ENCODE assay signal across 10 mouse cellular contexts in the genomic region with DNA sequence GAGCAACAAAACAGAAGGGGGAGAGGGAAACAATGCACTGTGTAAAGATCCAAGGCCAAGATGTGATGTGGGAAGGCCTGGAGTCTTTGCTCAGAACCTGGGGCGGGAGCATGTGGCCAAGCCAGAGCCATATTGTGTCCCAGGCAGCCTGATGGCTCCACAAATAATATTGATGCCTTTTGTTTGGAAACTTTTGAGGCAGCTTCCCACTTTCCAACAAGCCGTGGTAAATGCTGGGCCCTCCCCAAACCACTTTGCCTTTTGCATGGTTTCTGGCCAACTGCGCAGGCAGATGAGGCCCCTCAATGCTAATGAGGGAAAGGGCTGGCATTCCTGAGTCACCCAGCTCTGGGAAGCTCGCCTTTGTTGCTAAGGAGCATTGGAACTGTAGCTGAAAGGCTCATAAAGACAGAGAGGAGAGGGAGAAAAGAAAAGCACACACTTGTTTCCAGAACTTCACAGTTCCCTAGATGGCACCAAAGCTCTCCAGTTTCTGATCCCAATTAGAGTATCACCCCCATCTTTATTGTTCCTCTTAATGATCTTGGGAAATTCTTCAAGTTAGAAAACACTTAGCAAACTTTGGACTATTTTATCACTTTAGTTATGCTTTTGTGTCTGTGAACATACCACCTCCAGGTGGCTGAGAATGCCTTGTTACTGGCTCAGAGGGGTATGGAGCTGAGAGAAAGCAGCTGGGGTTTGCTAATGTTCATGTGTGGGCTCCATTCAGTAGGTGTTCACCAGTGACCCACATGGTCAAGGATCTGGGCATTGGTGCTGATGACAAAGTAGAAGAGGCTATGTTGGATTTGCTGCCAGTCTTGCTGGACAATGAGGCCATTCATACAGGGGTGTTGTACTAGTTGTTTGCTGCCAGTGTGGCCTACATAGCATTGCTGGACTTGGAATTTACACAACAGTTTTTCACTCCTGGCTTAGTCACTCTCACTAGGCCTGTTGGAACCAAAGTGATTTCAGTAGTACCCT. TPM values are rescaled to one million over a fixed set of nuclear protein-coding genes. Genes with fewer than 3 reads are reported as not detected.
DNase-seq lines count a peak whose midpoint lies in the region; ATAC-seq and TF ChIP-seq lines count a peak whose summit lies in the region.
"Had no signal": no experiment of that assay in that cellular context is flagged by ENCODE, and none has a peak within 500 bp of the region (broad histone marks: within the 10 kb centered on the region; RNA-seq: fewer than 3 reads in every experiment).

No protein-coding gene starts in this region.

- no peak overlapping the region for H3K4me3 ChIP-seq in forebrain, postnatal 0 days (ENCODE audit: low read depth, low read length)
- no peak overlapping the region for H3K4me3 ChIP-seq in neural tube, embryonic 14.5 days (ENCODE audit: low read depth, low read length)

- H3K27me3 ChIP-seq in forebrain, postnatal 0 days (ENCODE audit: insufficient read depth, low read length) = no peaks in the 10 kb centered on the region
- no peaks in the 10 kb centered on the region for H3K27me3 ChIP-seq in neural tube, embryonic 14.5 days (ENCODE audit: control insufficient read depth, insufficient read depth, low read length)

- H3K4me1 ChIP-seq in forebrain, postnatal 0 days (ENCODE audit: insufficient read depth) = no peaks in the 10 kb centered on the region
- H3K4me1 ChIP-seq in neural tube, embryonic 14.5 days (ENCODE audit: control insufficient read depth, insufficient read depth, low read length) = no peaks in the 10 kb centered on the region

- WGBS in forebrain, postnatal 0 days = 12% methylated on average over 4 of the region's 4 CpGs
- 11% methylated on average over 4 of the region's 4 CpGs for WGBS in neural tube, embryonic 14.5 days

- H3K9ac ChIP-seq in forebrain, postnatal 0 days = no peak overlapping the region
- no peak overlapping the region for H3K9ac ChIP-seq in neural tube, embryonic 14.5 days (replicated peaks; ENCODE audit: low read depth, low read length)

- peak; percentile 38 for TF ChIP-seq CTCF in forebrain, postnatal 0 days (IDR thresholded peaks at IDR 0.05; ENCODE audit: low read depth)

- no peaks in the 10 kb centered on the region for H3K9me3 ChIP-seq in forebrain, postnatal 0 days (ENCODE audit: low read length)
- no peaks in the 10 kb centered on the region for H3K9me3 ChIP-seq in neural tube, embryonic 14.5 days (ENCODE audit: control insufficient read depth, low read length)

- peak overlapping the region; percentile 50 for H3K27ac ChIP-seq in forebrain, postnatal 0 days (ENCODE audit: low read depth, low read length)
- H3K27ac ChIP-seq in neural tube, embryonic 14.5 days (ENCODE audit: low read depth, low read length) = peak overlapping the region; percentile 55

- no peak for DNase-seq in cerebellum, postnatal 36 days
- peak; percentile 80 for DNase-seq in forebrain, postnatal 0 days
- DNase-seq in left cerebral cortex, adult 11 months (ENCODE audit: low spot score) = peak; percentile 47
- no peak for DNase-seq in kidney, adult 11 months
- no peak for DNase-seq in adrenal gland, postnatal 4 days (ENCODE audit: low spot score in 2 of 2)
- no peak for DNase-seq in lung, postnatal 10 days

- no peaks in the 10 kb centered on the region for H3K36me3 ChIP-seq in forebrain, postnatal 0 days (ENCODE audit: insufficient read depth)
- no peaks in the 10 kb centered on the region for H3K36me3 ChIP-seq in neural tube, embryonic 14.5 days (ENCODE audit: control insufficient read depth, insufficient read depth, low read length)

- no peak overlapping the region for H3K4me2 ChIP-seq in forebrain, postnatal 0 days (ENCODE audit: low read depth)
- H3K4me2 ChIP-seq in neural tube, embryonic 14.5 days (ENCODE audit: low read depth, low read length) = no peak overlapping the region

- peak; percentile 40; the same call in 1 of the 2 replicates for ATAC-seq in cerebellum, adult (ENCODE audit: insufficient number of reproducible peaks, low FRiP score, low TSS enrichment)
- peak; percentile 95 for ATAC-seq in forebrain, postnatal 0 days
- ATAC-seq in neural tube, embryonic 14.5 days (ENCODE audit: low read depth) = peak; percentile 92

RNA-seq across cellular contexts. Expression of a gene that starts 55.3 kb away (rescaled TPM):
- not detected in 2 replicates for total RNA-seq in forebrain, postnatal 0 days (2014; rRNA removed)
- not detected in 2 replicates for polyA plus RNA-seq in forebrain, postnatal 0 days (2015; fragmentation: Nextera tagmentation; extraction: Ambion mirVana)
- polyA plus RNA-seq in neural tube, embryonic 14.5 days (2014; fragmentation: Nextera tagmentation; extraction: Ambion mirVana) = not detected in 2 replicates
- total RNA-seq in adrenal gland, postnatal 4 days (2021) = 1 to 10 TPM; 4.0 to 9.7 TPM
- polyA plus RNA-seq: gonadal fat pad, adult 2 months; lung, embryonic 16.5 days had no signal

Comparison
In these comparisons a context has a peak if more than half of its experiments do, and no peak if none do; other contexts are left out.
1. ATAC-seq: peak in every context shown above with its lines; median percentile 95 in forebrain, postnatal 0 days; 92 in neural tube, embryonic 14.5 days; 40 in cerebellum, adult.
2. DNase-seq: peak in forebrain, postnatal 0 days (single experiment) and left cerebral cortex, adult 11 months (single experiment); none in cerebellum, postnatal 36 days (0 of 2), kidney, adult 11 months (single experiment), adrenal gland, postnatal 4 days (0 of 2) and lung, postnatal 10 days (single experiment).